Mouse (Mus musculus) Patski (cell line): ENCODE data around the gene Optc. TPM values are rescaled to one million over a fixed set of nuclear protein-coding genes. Genes with fewer than 3 reads are reported as not detected.
A peak's percentile ranks its signal among the peaks of the same experiment; 100 is the strongest.

ENCODE experiments used
- ATAC-seq: fragments of 100-300 bp; one replicate; pipeline ENCODE4 v1.8.0; 2021
- CTCF ChIA-PET: fragments of 350-600 bp; sonication (Branson Sonifier 250); formaldehyde crosslinking; loops from one replicate; lab custom pipeline; 2022; ENCODE audit warnings: inconsistent platforms; lab: Charles Lee
- POLR2A ChIA-PET: fragments of 350-600 bp; sonication (Branson Sonifier 250); formaldehyde crosslinking; loops from one replicate; lab custom pipeline; 2022; ENCODE audit warnings: antibody characterized with exemption, inconsistent platforms; lab: Charles Lee
- DNase-seq: peaks from one replicate; pipeline ENCODE4 v3.0.0-alpha.2; 2011; ENCODE audit warnings: low read depth, low spot score
- H3K27me3 ChIP-seq: fragments of 371-371 bp; one replicate; pipeline ENCODE4 v1.5.1; 2021
- CTCF ChIP-seq: fragments of 100-300 bp; IDR thresholded peaks from one replicate; pipeline ENCODE4 v1.5.1; 2021
- in situ Hi-C: fragments of 300-500 bp; cut with MboI; formaldehyde crosslinking; loops from 3 replicates; pipeline ENCODE4 v1.11.1; 2018; ENCODE audit warnings: low pct_unique_long_range_greater_than_20kb, mixed read lengths
- polyA plus RNA-seq: library from polyadenylated mRNA; unstranded; gene quantifications from one replicate; pipeline ENCODE4 v1.2.3, GENCODE M21; 2021

Gene Optc
- polyA plus RNA-seq, result 0.04 TPM

DNA sequence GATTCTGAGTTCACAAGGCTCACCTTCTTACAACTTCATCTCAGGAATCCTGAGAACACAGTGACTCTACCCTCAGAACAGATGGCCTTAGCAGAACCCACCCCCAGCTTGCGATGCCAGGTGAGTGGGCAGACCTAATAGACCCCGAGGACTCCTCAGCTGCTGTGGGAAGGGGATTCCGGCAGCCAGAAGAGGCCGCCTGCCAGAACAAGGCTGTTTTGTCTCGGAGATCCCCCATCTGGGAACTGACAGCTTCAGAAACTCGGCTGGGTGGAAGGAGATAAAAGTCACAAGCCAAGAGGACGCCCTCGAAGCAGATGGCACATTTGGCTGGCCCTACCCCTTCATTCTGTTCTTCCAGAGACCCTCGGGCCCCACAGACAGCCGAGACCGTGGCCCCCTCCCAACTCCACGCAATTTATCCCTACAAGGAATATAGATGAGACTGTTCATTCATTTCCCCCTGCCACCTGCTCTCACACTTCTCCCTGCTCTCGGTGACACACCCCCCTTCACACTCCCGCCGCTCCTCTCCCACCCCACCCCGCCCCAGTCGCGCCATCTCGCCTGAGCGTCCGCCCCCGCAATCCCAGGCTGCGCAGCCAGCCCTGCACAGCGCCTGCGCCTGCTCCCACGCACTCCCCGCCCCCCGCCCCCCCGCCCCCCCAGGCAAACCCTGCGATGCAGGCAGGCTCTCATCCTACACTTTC lies at the start of gene Optc:
Optc (minus strand) TSS at position 51 of the 710 bp plus-strand sequence.
- TF ChIP-seq CTCF, result no peak
- in situ Hi-C loops, result loop anchor here (25.0 kb wide), 1 partner anchor 521 kb away; no protein-coding TSS in a partner anchor
- CTCF ChIA-PET, result interaction anchor here (1.0 kb wide), 1 partner anchor 12 kb away, joined by 3 read pairs; no protein-coding TSS in a partner anchor
- no peak for DNase-seq
- ATAC-seq, result no peak
- POLR2A ChIA-PET, result no interaction called here
- H3K27me3 ChIP-seq, result no peaks in the 10 kb centered on the region

DNA sequence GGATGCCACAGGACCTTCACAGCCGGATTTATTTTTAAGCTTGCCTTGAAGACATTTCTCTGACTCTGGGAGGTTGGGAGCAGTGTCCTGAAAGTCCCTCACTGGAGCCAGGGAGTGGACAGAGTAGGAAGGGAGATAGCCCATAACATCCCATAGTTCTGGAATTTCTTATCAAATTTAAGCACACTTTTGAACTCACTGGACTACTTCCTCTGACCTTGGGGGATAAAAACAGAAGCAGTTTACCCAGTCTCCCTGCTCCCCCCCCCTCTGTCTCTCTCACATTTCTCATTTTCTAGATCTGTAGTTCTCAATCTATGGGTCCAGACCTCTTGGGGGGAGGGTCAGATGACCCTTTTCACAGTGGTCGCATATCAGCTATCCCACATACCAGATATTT lies 46.2 kb upstream of the Optc start:
- ATAC-seq (no peak), DNase-seq (no peak)
- ChIA-PET POLR2A (no interaction called here), CTCF (no interaction called here)
- H3K27me3 ChIP-seq, result no peaks in the 10 kb centered on the region
- in situ Hi-C loops, result no loop called here
- TF ChIP-seq CTCF, result no peak

DNA sequence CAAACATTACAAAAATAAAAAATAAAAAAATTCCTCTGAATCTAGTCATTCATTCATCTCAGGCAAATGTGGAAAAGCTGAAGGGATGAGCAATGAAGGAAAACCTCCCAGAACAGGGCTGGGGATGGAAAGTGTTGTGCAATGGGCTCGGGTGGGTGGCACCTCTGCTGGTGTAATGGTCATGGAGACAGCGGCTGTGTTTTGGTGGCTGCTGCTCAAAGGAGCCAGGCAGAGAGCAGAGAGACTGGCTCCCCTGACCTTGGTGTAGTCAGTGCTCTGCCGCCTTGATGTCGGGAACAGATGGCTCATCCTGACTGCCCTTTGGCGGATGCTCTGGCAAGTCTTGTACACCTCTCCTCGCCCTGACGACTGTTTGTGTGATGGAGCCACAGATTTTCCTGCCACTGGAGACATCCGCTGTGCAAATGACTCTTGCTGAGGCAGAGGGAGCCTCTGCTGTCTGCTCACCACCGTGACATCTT lies 45.5 kb upstream of the Optc start:
- TF ChIP-seq CTCF, result no peak
- CTCF ChIA-PET, result interaction anchor here (1.0 kb wide), 1 partner anchor 38 kb away, joined by 3 read pairs; no protein-coding TSS in a partner anchor
- POLR2A ChIA-PET, result no interaction called here
- DNase-seq, result no peak
- no peaks in the 10 kb centered on the region for H3K27me3 ChIP-seq
- in situ Hi-C loops, result no loop called here
- ATAC-seq, result peak; percentile 74

DNA sequence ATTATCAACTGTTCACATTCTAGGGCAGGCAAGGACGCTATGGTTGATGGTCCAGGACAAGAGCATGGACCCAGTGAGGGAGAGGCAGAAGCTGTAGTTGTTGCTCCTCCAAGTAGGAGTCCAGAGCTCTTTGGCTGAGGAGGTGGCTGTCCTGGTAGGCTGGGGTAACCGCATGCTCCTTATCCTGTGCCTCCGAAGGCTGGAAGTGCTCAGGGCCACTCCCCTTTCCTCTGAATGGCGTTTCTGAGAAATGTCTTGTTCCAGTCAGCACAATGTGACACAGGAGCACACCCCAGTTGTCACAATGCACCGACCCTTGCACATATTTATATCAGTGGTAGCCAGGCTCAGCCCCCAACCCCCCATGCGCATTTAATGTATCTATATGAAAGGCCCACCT lies 43.8 kb upstream of the Optc start:
- DNase-seq (no peak), ATAC-seq (no peak)
- ChIA-PET POLR2A (no interaction called here), CTCF (no interaction called here)
- TF ChIP-seq CTCF, result no peak
- no peaks in the 10 kb centered on the region for H3K27me3 ChIP-seq
- in situ Hi-C loops, result no loop called here

DNA sequence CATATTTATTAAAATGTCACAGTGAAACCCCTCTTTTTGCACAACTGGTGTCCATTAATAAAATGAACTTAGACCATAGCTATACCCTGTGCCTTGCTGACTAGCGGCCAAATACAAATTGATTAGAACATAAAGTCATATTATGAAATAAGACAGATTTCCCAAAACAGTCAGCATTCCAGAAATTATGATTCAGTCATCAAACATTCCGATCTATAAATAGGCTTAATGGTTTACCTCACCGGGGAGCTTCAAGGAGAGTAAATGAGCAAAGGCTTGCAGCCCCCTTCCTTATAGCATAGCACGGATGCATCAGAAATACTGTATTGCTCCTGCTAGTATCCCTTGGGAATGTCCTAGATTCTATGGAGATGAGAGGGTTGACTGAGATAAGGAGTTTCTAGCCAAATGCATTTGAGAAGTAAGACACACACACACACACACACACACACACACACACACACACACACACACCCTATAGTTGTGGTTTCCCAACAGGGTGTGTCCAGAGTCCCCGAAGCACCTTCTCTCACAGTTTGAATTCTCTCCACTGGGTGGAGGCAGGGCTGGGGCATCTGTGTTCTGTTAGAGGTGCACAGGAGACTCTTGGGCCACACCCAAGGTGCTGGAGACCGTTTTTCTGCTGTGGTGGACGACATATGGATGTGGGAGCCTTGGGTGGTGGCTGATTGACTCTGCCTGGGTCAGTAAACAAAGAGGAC lies 42.4 kb upstream of the Optc start:
- H3K27me3 ChIP-seq, result no peaks in the 10 kb centered on the region
- CTCF ChIA-PET, result interaction anchor here (1.3 kb wide), 1 partner anchor 12 kb away, joined by 4 read pairs; no protein-coding TSS in a partner anchor
- POLR2A ChIA-PET, result no interaction called here
- no peak for TF ChIP-seq CTCF
- in situ Hi-C loops, result no loop called here
- ATAC-seq (no peak), DNase-seq (no peak)

DNA sequence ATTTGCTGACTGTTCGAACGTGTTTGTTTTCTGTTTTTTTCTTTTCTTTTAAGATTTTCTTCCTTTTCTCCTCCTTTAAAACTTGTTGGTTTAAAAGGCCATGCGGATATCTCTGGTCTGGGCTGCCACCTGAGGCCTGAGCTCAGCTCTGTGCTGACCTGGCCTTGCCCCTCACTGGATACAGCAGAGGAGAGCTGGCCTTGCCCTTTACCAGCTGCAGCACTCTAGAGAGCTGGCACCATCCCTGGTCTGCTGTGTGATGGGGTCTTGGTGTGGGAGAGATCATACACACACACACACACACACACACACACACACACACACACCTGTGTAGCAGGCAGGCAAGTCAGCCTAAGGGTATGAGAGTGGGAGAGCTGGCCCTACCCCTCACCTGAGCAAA lies 37.3 kb upstream of the Optc start:
- TF ChIP-seq CTCF, result no peak
- POLR2A ChIA-PET, result no interaction called here
- in situ Hi-C loops, result no loop called here
- CTCF ChIA-PET, result interaction anchor here (1.1 kb wide), 1 partner anchor 8 kb away, joined by 3 read pairs; no protein-coding TSS in a partner anchor
- no peak for DNase-seq
- no peak for ATAC-seq
- no peaks in the 10 kb centered on the region for H3K27me3 ChIP-seq

DNA sequence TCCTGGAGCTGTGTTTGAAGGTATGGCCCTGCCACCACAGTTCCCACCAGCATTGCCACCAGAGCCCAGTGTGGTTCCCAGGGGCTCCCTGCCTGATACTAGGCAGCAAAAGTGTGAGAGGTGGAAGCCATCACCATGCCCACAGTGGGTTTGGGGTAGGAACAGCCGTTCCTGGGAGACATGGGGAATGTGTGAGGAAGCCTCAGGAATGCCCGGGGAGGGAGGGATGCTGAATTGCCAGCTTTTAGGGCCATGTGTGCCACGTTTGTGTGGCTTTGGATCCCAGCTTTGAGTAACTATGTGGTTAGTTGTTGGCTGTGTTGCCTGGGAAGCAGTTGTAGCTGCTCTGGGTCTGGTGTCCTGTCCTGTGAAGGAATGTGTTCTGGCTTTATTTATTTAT lies 34.1 kb upstream of the Optc start:
- DNase-seq (no peak), ATAC-seq (no peak)
- TF ChIP-seq CTCF, result no peak
- ChIA-PET POLR2A (no interaction called here), CTCF (no interaction called here)
- H3K27me3 ChIP-seq, result no peaks in the 10 kb centered on the region
- in situ Hi-C loops, result no loop called here

DNA sequence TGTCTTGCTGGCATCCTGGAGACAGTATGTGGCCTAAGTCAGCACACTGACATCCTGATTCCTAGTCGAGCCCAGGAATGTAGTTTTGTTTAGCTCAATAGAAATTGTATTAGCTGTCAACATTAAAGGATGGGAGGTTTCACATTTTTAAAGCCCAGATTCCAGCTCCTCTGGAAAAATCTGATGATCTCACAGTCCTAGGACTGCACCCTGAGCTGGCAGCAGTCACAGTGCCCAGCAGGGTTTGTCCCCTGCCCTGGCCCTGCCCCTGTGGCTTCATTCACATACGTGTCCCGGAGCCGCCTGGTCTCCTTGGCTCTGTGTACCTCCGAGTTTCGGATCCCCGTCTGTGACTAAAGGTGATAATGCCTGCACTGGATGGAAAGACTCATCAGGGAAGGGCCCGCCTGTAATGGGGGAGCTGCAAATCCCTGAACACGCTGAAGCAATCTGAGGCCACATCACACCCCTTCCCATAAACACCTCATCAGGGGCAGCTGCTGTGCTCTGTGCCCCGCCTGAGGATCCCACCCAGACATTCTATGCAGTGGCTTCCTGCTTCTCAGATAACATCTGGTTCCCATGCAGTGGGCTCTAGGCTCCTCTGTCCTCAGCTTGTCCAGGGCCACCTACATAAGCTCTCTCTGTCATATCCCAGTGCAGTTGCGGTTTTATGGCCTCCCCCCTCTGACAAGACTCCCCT lies 33.5 kb upstream of the Optc start:
- H3K27me3 ChIP-seq, result no peaks in the 10 kb centered on the region
- no peak for TF ChIP-seq CTCF
- ChIA-PET POLR2A (no interaction called here), CTCF (interaction anchor here (0.8 to 0.9 kb wide), 2 partner anchors 19 to 20 kb away, joined by 3 read pairs; no protein-coding TSS in a partner anchor)
- DNase-seq (no peak), ATAC-seq (no peak)
- in situ Hi-C loops, result no loop called here

DNA sequence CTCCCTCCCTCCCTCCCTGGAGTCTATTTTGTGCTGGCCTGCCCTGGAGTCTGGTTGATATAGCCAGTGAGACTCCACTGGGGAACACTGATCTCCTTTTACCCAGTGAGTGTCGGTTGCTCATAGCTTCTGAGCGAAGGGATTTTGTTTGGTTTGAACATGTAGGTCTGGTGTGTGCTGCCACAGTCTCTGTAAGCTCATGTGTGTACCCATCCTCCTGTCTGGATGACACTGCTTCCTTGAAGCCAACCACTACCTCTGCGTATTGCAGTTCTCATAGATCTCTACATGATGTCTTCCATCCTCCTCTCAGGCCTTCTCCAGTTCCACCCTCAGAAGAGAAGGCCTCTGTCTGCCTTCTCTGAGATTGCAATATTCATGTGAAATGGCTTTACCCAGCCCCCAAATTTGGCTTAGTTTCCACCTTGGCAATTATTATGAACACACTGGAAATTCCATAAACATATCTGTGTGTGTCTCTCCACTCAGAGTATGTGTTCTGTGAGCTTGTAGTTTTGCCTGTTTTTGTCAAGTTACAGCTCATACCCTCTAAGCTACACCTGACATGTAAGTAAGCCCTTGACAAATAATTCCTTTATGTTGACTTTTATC lies 32.8 kb upstream of the Optc start:
- ChIA-PET POLR2A (interaction anchor here (0.7 kb wide), 1 partner anchor 108 kb away, joined by 3 read pairs; no protein-coding TSS in a partner anchor), CTCF (interaction anchor here (0.8 to 0.9 kb wide), 2 partner anchors 18 to 21 kb away, joined by 3 read pairs; no protein-coding TSS in a partner anchor)
- ATAC-seq, result no peak
- in situ Hi-C loops, result no loop called here
- DNase-seq, result no peak
- no peak for TF ChIP-seq CTCF
- no peaks in the 10 kb centered on the region for H3K27me3 ChIP-seq

DNA sequence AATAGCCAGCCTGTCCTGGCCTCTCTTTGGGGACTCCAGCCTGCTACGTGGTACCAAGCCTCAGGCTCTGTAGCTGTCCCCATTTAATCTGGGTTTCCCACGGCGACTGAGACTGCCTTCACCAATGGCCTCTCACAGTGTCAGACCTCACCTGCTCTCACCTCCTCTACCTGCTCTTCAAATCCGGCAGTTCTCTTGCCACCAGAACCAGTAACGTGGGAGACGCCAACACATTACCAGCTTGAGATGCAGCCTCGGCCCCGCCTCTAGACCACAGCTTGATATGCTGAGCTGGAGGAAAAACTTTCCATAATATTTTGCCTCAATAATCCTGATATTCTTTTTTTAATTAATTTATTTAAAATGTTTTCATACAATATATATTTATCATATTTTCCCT lies 31.9 kb upstream of the Optc start:
- in situ Hi-C loops, result no loop called here
- ATAC-seq, result no peak
- DNase-seq, result no peak
- TF ChIP-seq CTCF, result no peak
- POLR2A ChIA-PET, result no interaction called here
- H3K27me3 ChIP-seq, result no peaks in the 10 kb centered on the region
- CTCF ChIA-PET, result no interaction called here
